Mouse (Mus musculus) frontal cortex, postnatal 10 days (tissue): ENCODE data around the gene Sart1.
"Not testable (repeated sequence)": the region's sequence is repeated elsewhere in the genome, so short reads cannot be mapped to it uniquely, and the experiment has no call there.

ENCODE experiments used
- DNase-seq, 2 experiments: peaks; one replicate each; pipeline ENCODE4 v3.0.0; 2022; ENCODE audit warnings: low spot score in 2 of 2, mixed read lengths in 1 of 2

Gene Sart1

GRCm38 (mm10) chr19:5370932-5371331 is 17.6 kb downstream of the Sart1 start:
- DNase-seq: no peak

GRCm38 (mm10) chr19:5367455-5367854 is 21.0 kb downstream of the Sart1 start:
- no peak for DNase-seq

GRCm38 (mm10) chr19:5367053-5367359 is 21.5 kb downstream of the Sart1 start, which contains the start of gene Banf1:
Gene Banf1 (minus strand): TSS chr19:5367168.
- no peak for DNase-seq

GRCm38 (mm10) chr19:5366175-5367052 is 22.1 kb downstream of the Sart1 start, which contains the start of gene Eif1ad:
Gene Eif1ad (plus strand): TSS chr19:5366741.
- peak; percentile 91 to 93 for DNase-seq

GRCm38 (mm10) chr19:5365751-5366150 is 22.8 kb downstream of the Sart1 start:
- no peak for DNase-seq

- DNase-seq: no peak
Observed at GRCm38 (mm10) chr19:5364124-5364523, 24.4 kb downstream of the Sart1 start.

GRCm38 (mm10) chr19:5362186-5362585 is 26.3 kb downstream of the Sart1 start:
- DNase-seq: no peak

- no peak for DNase-seq
Observed at GRCm38 (mm10) chr19:5356080-5356479, 32.4 kb downstream of the Sart1 start.

- no peak for DNase-seq
Observed at GRCm38 (mm10) chr19:5353609-5354008, 34.9 kb downstream of the Sart1 start.

GRCm38 (mm10) chr19:5349502-5349873 is 39.0 kb downstream of the Sart1 start, which contains the start of gene Cst6:
Gene Cst6 (minus strand): TSS chr19:5349574.
- not testable (repeated sequence) for DNase-seq

GRCm38 (mm10) chr19:5348526-5349501 is 39.7 kb downstream of the Sart1 start:
- peak in 1 of 2 experiments; percentile 19 for DNase-seq

GRCm38 (mm10) chr19:5348064-5348463 is 40.4 kb downstream of the Sart1 start:
- no peak for DNase-seq

- no peak for DNase-seq
Observed at GRCm38 (mm10) chr19:5345297-5346131, 43.0 kb downstream of the Sart1 start.

GRCm38 (mm10) chr19:5341360-5341759 is 47.1 kb downstream of the Sart1 start:
- DNase-seq: no peak

- DNase-seq: peak; percentile 25 to 50
Observed at GRCm38 (mm10) chr19:5337975-5338374, 50.5 kb downstream of the Sart1 start.

- no peak for DNase-seq
Observed at GRCm38 (mm10) chr19:5335441-5335840, 53.1 kb downstream of the Sart1 start, which contains the start of gene Catsper1. Gene Catsper1 (plus strand): TSS chr19:5335741.

- DNase-seq: no peak
Observed at GRCm38 (mm10) chr19:5334741-5335140, 53.8 kb downstream of the Sart1 start.

GRCm38 (mm10) chr19:5327970-5328369 is 60.5 kb downstream of the Sart1 start:
- no peak for DNase-seq
